Mouse (Mus musculus): Measurements from ENCODE around the gene Sec1. TPM values are rescaled to one million over a fixed set of nuclear protein-coding genes. Genes with fewer than 3 reads are reported as not detected.
A peak's percentile ranks its signal among the peaks of the same experiment; 100 is the strongest.

Gene Sec1
- polyA plus RNA-seq, 1 experiment: 0.68 TPM

GRCm38 (mm10) chr7:45637710-45638109 lies 56.5 kb downstream of the Sec1 start:
- no peaks in the 10 kb centered on the region for H3K36me3 ChIP-seq (ENCODE audit: control insufficient read depth, insufficient read depth, low read length)
- no peak overlapping the region for H3K4me3 ChIP-seq (ENCODE audit: extremely low read depth, insufficient read depth, insufficient read length)
- no peak overlapping the region for H3K27ac ChIP-seq (ENCODE audit: insufficient read depth, low read length)
- H3K27me3 ChIP-seq (ENCODE audit: control insufficient read depth, insufficient read depth, low read length): no peaks in the 10 kb centered on the region
- TF ChIP-seq POLR2A (IDR thresholded peaks at IDR 0.05; ENCODE audit: low read depth, low read length) (no peak), CTCF (IDR thresholded peaks at IDR 0.05; ENCODE audit: extremely low read depth, insufficient read depth, insufficient read length, insufficient replicate concordance) (no peak)
- DNase-seq (ENCODE audit: low read depth in 1 of 2, low spot score in 2 of 2): no peak
- 79% methylated on average over 6 of the region's 6 CpGs for WGBS
- H3K4me1 ChIP-seq (ENCODE audit: control insufficient read depth, insufficient read depth, insufficient read length): peaks cover 4% of the 10 kb centered on the region; the same call in 1 of the 2 replicates

DNA sequence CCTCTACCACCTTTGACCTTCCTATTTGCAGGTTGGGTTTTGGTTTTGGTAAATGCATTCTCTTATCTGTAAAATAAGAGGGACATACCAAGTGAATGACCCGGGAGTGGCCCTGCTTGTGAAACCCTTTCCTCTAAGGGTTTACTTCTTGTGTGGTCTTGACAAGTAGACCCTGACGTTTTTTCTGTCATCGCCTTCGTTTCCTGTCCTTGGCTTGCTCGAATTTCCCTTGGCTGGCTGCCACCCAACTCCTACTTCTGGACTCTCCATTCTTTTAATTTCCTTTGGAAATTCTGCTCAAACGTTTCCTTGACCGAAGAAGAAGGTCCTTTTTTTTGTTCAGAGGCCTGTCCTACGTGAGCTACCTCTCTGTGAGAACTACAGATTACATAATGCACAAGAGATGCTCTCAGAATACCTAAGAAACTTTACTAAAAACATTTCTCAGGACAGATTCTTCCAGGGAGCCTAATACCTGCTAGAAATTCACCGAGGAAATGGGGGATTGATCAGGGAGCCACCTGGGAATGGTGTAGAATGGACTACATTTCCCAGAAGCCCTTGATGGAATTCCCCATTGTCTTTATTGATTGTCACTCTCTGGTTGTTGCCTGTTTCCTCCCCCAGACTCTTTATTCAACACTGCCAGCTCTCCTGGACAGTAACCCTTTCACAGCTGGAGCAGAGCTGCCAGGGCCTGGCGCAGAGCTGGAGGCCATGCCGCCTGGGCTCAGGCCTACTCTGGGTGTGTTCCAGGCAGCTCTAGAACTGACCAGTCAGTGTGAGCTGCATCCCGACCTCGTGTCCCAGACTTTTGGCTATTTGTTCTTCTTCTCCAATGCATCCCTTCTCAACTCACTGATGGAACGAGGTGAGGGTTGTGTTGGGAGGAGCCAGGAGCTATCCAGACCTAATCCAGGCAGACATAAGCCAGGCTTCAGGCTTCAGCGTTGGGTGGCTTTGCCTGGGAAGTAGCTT lies 58.2 kb downstream of the Sec1 start:
- Histone ChIP-seq H3K4me3 (ENCODE audit: extremely low read depth, insufficient read depth, insufficient read length) (no peak overlapping the region), H3K36me3 (ENCODE audit: control insufficient read depth, insufficient read depth, low read length) (no peaks in the 10 kb centered on the region), H3K27me3 (ENCODE audit: control insufficient read depth, insufficient read depth, low read length) (no peaks in the 10 kb centered on the region), H3K4me1 (ENCODE audit: control insufficient read depth, insufficient read depth, insufficient read length) (peaks cover 4% of the 10 kb centered on the region; the same call in 1 of the 2 replicates), H3K27ac (ENCODE audit: insufficient read depth, low read length) (no peak overlapping the region)
- DNase-seq (ENCODE audit: low read depth in 1 of 2, low spot score in 2 of 2): no peak
- TF ChIP-seq CTCF (IDR thresholded peaks at IDR 0.05; ENCODE audit: extremely low read depth, insufficient read depth, insufficient read length, insufficient replicate concordance): no peak
- no peak for TF ChIP-seq POLR2A (IDR thresholded peaks at IDR 0.05; ENCODE audit: low read depth, low read length)
- WGBS: 64% methylated on average over 15 of the region's 15 CpGs

GRCm38 (mm10) chr7:45634946-45635681 lies 59.1 kb downstream of the Sec1 start:
- Histone ChIP-seq H3K4me1 (ENCODE audit: control insufficient read depth, insufficient read depth, insufficient read length) (peaks cover 4% of the 10 kb centered on the region; the same call in 1 of the 2 replicates), H3K36me3 (ENCODE audit: control insufficient read depth, insufficient read depth, low read length) (no peaks in the 10 kb centered on the region), H3K4me3 (ENCODE audit: extremely low read depth, insufficient read depth, insufficient read length) (no peak overlapping the region), H3K27ac (ENCODE audit: insufficient read depth, low read length) (peak overlapping the region; percentile 17), H3K27me3 (ENCODE audit: control insufficient read depth, insufficient read depth, low read length) (no peaks in the 10 kb centered on the region)
- no peak for TF ChIP-seq POLR2A (IDR thresholded peaks at IDR 0.05; ENCODE audit: low read depth, low read length)
- no peak for TF ChIP-seq CTCF (IDR thresholded peaks at IDR 0.05; ENCODE audit: extremely low read depth, insufficient read depth, insufficient read length, insufficient replicate concordance)
- WGBS: 53% methylated on average over 11 of the region's 11 CpGs
- peak in 1 of 2 experiments; percentile 68 for DNase-seq (ENCODE audit: low read depth in 1 of 2, low spot score in 2 of 2)

- 78% methylated on average over 35 of the region's 35 CpGs for WGBS
- Histone ChIP-seq H3K27ac (ENCODE audit: insufficient read depth, low read length) (no peak overlapping the region), H3K36me3 (ENCODE audit: control insufficient read depth, insufficient read depth, low read length) (no peaks in the 10 kb centered on the region), H3K4me1 (ENCODE audit: control insufficient read depth, insufficient read depth, insufficient read length) (peaks cover 6% of the 10 kb centered on the region), H3K4me3 (ENCODE audit: extremely low read depth, insufficient read depth, insufficient read length) (no peak overlapping the region), H3K27me3 (ENCODE audit: control insufficient read depth, insufficient read depth, low read length) (no peaks in the 10 kb centered on the region)
- TF ChIP-seq CTCF (IDR thresholded peaks at IDR 0.05; ENCODE audit: extremely low read depth, insufficient read depth, insufficient read length, insufficient replicate concordance) (no peak), POLR2A (IDR thresholded peaks at IDR 0.05; ENCODE audit: low read depth, low read length) (no peak)
- DNase-seq (ENCODE audit: low read depth in 1 of 2, low spot score in 2 of 2): no peak
These were observed 61.7 kb downstream of the Sec1 start for GRCm38 (mm10) chr7:45632499-45632898.

GRCm38 (mm10) chr7:45630064-45630907 lies 63.9 kb downstream of the Sec1 start:
- H3K4me1 ChIP-seq (ENCODE audit: control insufficient read depth, insufficient read depth, insufficient read length): peaks cover 6% of the 10 kb centered on the region
- no peaks in the 10 kb centered on the region for H3K36me3 ChIP-seq (ENCODE audit: control insufficient read depth, insufficient read depth, low read length)
- TF ChIP-seq POLR2A (IDR thresholded peaks at IDR 0.05; ENCODE audit: low read depth, low read length): no peak
- TF ChIP-seq CTCF (IDR thresholded peaks at IDR 0.05; ENCODE audit: extremely low read depth, insufficient read depth, insufficient read length, insufficient replicate concordance): no peak
- WGBS: 92% methylated on average over 23 of the region's 23 CpGs
- DNase-seq (ENCODE audit: low read depth in 1 of 2, low spot score in 2 of 2): no peak
- no peaks in the 10 kb centered on the region for H3K27me3 ChIP-seq (ENCODE audit: control insufficient read depth, insufficient read depth, low read length)
- no peak overlapping the region for H3K4me3 ChIP-seq (ENCODE audit: extremely low read depth, insufficient read depth, insufficient read length)
- no peak overlapping the region for H3K27ac ChIP-seq (ENCODE audit: insufficient read depth, low read length)
